Mouse (Mus musculus) CH12.LX (cell line): ENCODE measurements around the gene Mfge8. TPM values are rescaled to one million over a fixed set of nuclear protein-coding genes. Genes with fewer than 3 reads are reported as not detected.

Experiments
- DNase-seq: peaks from one replicate; pipeline ENCODE4 v3.0.0-alpha.2; 2013; ENCODE audit errors: extremely low read depth
- H3K27ac ChIP-seq: 2 replicates; pipeline ENCODE4 v1.5.1; 2012; ENCODE audit warnings: low read depth, mild to moderate bottlenecking, control low read depth, moderate library complexity; ENCODE audit not compliant: insufficient read depth
- H3K27me3 ChIP-seq: replicated peaks from 2 replicates; pipeline ENCODE3; 2012; ENCODE audit warnings: inconsistent platforms
- H3K36me3 ChIP-seq, 2 experiments: replicated peaks in 1 of 2; 2 replicates each; pipeline versions ENCODE3 to v1.6.1; 2012; ENCODE audit warnings: inconsistent platforms in 1 of 2, low read length in 1 of 2, mild to moderate bottlenecking in 1 of 2, mixed read lengths in 1 of 2, moderate library complexity in 1 of 2; ENCODE audit not compliant: control insufficient read depth in 1 of 2, insufficient read depth in 1 of 2
- H3K4me1 ChIP-seq, 2 experiments: 2 replicates each; pipeline ENCODE4 v1.6.1; 2012; ENCODE audit warnings: inconsistent platforms in 1 of 2, moderate library complexity in 1 of 2; ENCODE audit not compliant: insufficient read depth in 2 of 2, control insufficient read depth in 1 of 2
- H3K4me2 ChIP-seq: 2 replicates; pipeline ENCODE4 v1.6.1; 2012; ENCODE audit warnings: low read depth, mild to moderate bottlenecking, control low read depth; ENCODE audit not compliant: poor library complexity, insufficient read depth, severe bottlenecking
- H3K4me3 ChIP-seq, 3 experiments: fragments of 150-350 bp in 1 of 3; sonication (generic) in 1 of 3; replicated peaks in 1 of 3; 2 replicates each; pipeline versions ENCODE3 to v1.5.1; 2011 to 2012; ENCODE audit warnings: low read depth in 2 of 3, low read length in 2 of 3, mild to moderate bottlenecking in 2 of 3, moderate library complexity in 2 of 3, control low read depth in 1 of 3, improper control_type of control experiment in 1 of 3, inconsistent platforms in 1 of 3, mixed read lengths in 1 of 3; ENCODE audit not compliant: poor library complexity in 1 of 3
- H3K79me2 ChIP-seq: replicated peaks from 2 replicates; pipeline ENCODE4 v1.6.1; 2012; ENCODE audit warnings: mild to moderate bottlenecking, moderate library complexity; ENCODE audit not compliant: control insufficient read depth, poor library complexity, insufficient read depth, severe bottlenecking; ENCODE audit errors: extremely low read depth
- H3K9ac ChIP-seq: 2 replicates; pipeline ENCODE4 v1.6.1; 2012; ENCODE audit warnings: low read depth, mild to moderate bottlenecking, control low read depth, moderate library complexity; ENCODE audit not compliant: insufficient read depth
- H3K9me3 ChIP-seq: replicated peaks from 2 replicates; pipeline ENCODE3; 2012; ENCODE audit warnings: low read length, inconsistent platforms, mixed read lengths
- BHLHE40 ChIP-seq: IDR thresholded peaks from 2 replicates; pipeline ENCODE4 v1.6.1; 2011; ENCODE audit warnings: mild to moderate bottlenecking, low read depth, low read length, improper control_type of control experiment
- CHD1 ChIP-seq: IDR thresholded peaks from 2 replicates; pipeline ENCODE4 v1.6.1; 2012; ENCODE audit warnings: low read depth, low read length, improper control_type of control experiment, inconsistent platforms
- CHD2 ChIP-seq: IDR thresholded peaks from 2 replicates; pipeline ENCODE4 v1.6.1; 2011; ENCODE audit warnings: low read length, improper control_type of control experiment
- CTCF ChIP-seq, 2 experiments: IDR thresholded peaks in 1 of 2; conservative IDR thresholded peaks in 1 of 2; 2 replicates each; pipeline ENCODE4 v1.5.1; 2011 to 2012; ENCODE audit warnings: low read depth in 2 of 2, low read length in 2 of 2, improper control_type of control experiment in 1 of 2, inconsistent platforms in 1 of 2, mild to moderate bottlenecking in 1 of 2, moderate library complexity in 1 of 2
- EP300 ChIP-seq: IDR thresholded peaks from 2 replicates; pipeline ENCODE4 v1.6.1; 2011; ENCODE audit warnings: low read length, improper control_type of control experiment
- GABPA ChIP-seq: IDR thresholded peaks from 2 replicates; pipeline ENCODE4 v1.6.1; 2012; ENCODE audit warnings: low read depth, low read length, improper control_type of control experiment, inconsistent platforms; ENCODE audit not compliant: insufficient replicate concordance
- IRF4 ChIP-seq: IDR thresholded peaks from 2 replicates; pipeline ENCODE4 v1.6.1; 2014; ENCODE audit warnings: low read depth, mild to moderate bottlenecking, inconsistent platforms, low read length, improper control_type of control experiment
- JUND ChIP-seq: conservative IDR thresholded peaks from 2 replicates; pipeline ENCODE4 v1.6.1; 2011; ENCODE audit warnings: low read depth, low read length, improper control_type of control experiment
- KAT2A ChIP-seq: IDR thresholded peaks from 2 replicates; pipeline ENCODE4 v1.6.1; 2012; ENCODE audit warnings: low read length, improper control_type of control experiment, inconsistent platforms; ENCODE audit not compliant: insufficient replicate concordance
- MAFK ChIP-seq: IDR thresholded peaks from 2 replicates; pipeline ENCODE4 v1.6.1; 2011; ENCODE audit warnings: low read length, improper control_type of control experiment; ENCODE audit not compliant: insufficient replicate concordance
- MXI1 ChIP-seq: IDR thresholded peaks from 2 replicates; pipeline ENCODE4 v1.6.1; 2011; ENCODE audit warnings: mild to moderate bottlenecking, low read depth, low read length, improper control_type of control experiment
- PAX5 ChIP-seq: IDR thresholded peaks from 2 replicates; pipeline ENCODE4 v1.6.1; 2012; ENCODE audit warnings: low read length, inconsistent platforms, mixed read lengths
- POLR2A ChIP-seq: IDR thresholded peaks from 2 replicates; pipeline ENCODE4 v1.6.1; 2011; ENCODE audit warnings: low read depth, mild to moderate bottlenecking, improper control_type of control experiment, low read length
- POLR2AphosphoS2 ChIP-seq: IDR thresholded peaks from 2 replicates; pipeline ENCODE4 v1.6.1; 2011; ENCODE audit warnings: low read depth, low read length, improper control_type of control experiment
- RAD21 ChIP-seq: IDR thresholded peaks from 2 replicates; pipeline ENCODE4 v1.6.1; 2011; ENCODE audit warnings: low read depth, mild to moderate bottlenecking, low read length, improper control_type of control experiment, moderate library complexity
- SIN3A ChIP-seq: IDR thresholded peaks from 2 replicates; pipeline ENCODE4 v1.6.1; 2012; ENCODE audit warnings: low read length, improper control_type of control experiment, inconsistent platforms
- SMC3 ChIP-seq: IDR thresholded peaks from 2 replicates; pipeline ENCODE4 v1.6.1; 2011; ENCODE audit warnings: low read depth, low read length, improper control_type of control experiment
- TBP ChIP-seq: conservative IDR thresholded peaks from 2 replicates; pipeline ENCODE4 v1.6.1; 2011; ENCODE audit warnings: low read depth, low read length, improper control_type of control experiment
- TCF12 ChIP-seq: IDR thresholded peaks from 2 replicates; pipeline ENCODE4 v1.6.1; 2014; ENCODE audit warnings: low read depth, mild to moderate bottlenecking, inconsistent platforms, low read length, improper control_type of control experiment
- UBTF ChIP-seq: IDR thresholded peaks from 2 replicates; pipeline ENCODE4 v1.6.1; 2012; ENCODE audit warnings: low read depth, mild to moderate bottlenecking, inconsistent platforms, low read length, improper control_type of control experiment, moderate library complexity
- USF1 ChIP-seq: IDR thresholded peaks from 2 replicates; pipeline ENCODE4 v1.6.1; 2014; ENCODE audit warnings: low read depth, mild to moderate bottlenecking, inconsistent platforms, low read length, improper control_type of control experiment
- ZC3H11A ChIP-seq: IDR thresholded peaks from 2 replicates; pipeline ENCODE4 v1.6.1; 2012; ENCODE audit warnings: low read depth, mild to moderate bottlenecking, inconsistent platforms, low read length, improper control_type of control experiment
- ZMIZ1 ChIP-seq: IDR thresholded peaks from 2 replicates; pipeline ENCODE4 v1.6.1; 2012; ENCODE audit warnings: low read depth, mild to moderate bottlenecking, inconsistent platforms, low read length, improper control_type of control experiment
- ZNF384 ChIP-seq: IDR thresholded peaks from 2 replicates; pipeline ENCODE4 v1.6.1; 2012; ENCODE audit warnings: low read depth, low read length, improper control_type of control experiment, inconsistent platforms
- dilution Hi-C: fragments of 300-500 bp; cut with MboI; formaldehyde crosslinking; loops from 2 replicates; pipeline ENCODE4 v1.14.3; 2020; ENCODE audit warnings: low sequenced_read_pairs; ENCODE audit not compliant: extremely low pct_unique_long_range_greater_than_20kb, extremely low pct_ligation_motif_present
- in situ Hi-C: fragments of 300-500 bp; cut with MboI; formaldehyde crosslinking; loops from 3 replicates; pipeline ENCODE4 v1.14.3; 2019; ENCODE audit warnings: low sequenced_read_pairs, low pct_ligation_motif_present, low pct_unique_long_range_greater_than_20kb, mixed read lengths
- polyA plus RNA-seq: library from polyadenylated mRNA; unstranded; fragments of >175 nt; gene quantifications from 2 replicates; pipeline ENCODE4 v1.2.1, GENCODE M21; 2012; ENCODE audit warnings: low read depth; ENCODE audit not compliant: insufficient read length
- total RNA-seq, 2 experiments: library from RNA; depleted of rRNA; stranded (reverse); fragments of 300-350 nt in 1 of 2; fragments of >200 nt in 1 of 2; gene quantifications; 2 replicates each; pipeline ENCODE4 v1.2.3; 2012 to 2014

The Mfge8 gene
- total and polyA plus RNA-seq, 3 experiments = 13.0 to 24.5 (median 13.2) TPM

DNA sequence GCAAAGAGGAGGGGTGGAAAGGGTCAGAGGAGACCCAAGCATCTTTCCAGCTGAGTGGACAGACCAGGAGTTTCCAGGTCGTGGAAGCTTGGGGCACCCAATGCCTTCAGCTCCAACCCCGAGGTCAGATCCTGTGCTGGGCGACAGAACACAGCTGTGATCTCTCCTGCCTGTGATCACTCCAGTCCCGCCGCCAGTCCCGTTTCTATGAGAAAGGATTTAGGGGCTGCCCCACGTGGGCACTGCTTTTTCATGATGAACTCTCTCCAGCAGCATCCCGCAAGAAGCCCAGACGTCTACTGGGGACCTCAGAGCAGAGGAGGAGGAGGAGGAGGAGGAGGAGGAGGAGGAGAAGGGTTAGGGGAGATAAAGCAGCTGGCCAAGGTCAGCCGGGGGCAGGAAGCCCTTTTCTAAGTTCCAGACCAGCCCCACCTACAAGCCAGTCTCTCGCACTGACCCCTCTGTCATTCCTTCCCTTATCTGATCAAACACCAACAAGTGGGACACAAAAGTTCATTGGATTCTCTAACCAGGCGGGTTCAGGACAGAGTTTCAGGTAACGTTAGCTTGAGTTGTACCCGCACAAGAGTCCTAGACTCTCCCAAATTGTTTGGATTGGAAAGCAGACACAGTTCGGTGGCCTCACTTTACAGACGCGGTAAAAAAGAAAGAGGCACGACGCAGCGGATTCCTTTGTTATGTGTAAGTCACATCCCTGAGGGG, 768 bp downstream of the Mfge8 start:
- Histone ChIP-seq H3K4me1 (peaks cover 0 to 20% of the 10 kb centered on the region in 2 experiments; a peak in 2 of 4 replicates), H3K9me3 (no peaks in the 10 kb centered on the region), H3K4me2 (peak overlapping the region; percentile 92), H3K4me3 (peak overlapping the region; percentile 58 to 90 (median 71)), H3K27ac (no peak overlapping the region), H3K27me3 (peaks cover 5% of the 10 kb centered on the region), H3K36me3 (peaks cover 0 to 19% of the 10 kb centered on the region in 2 experiments), H3K79me2 (no peaks in the 10 kb centered on the region), H3K9ac (peak overlapping the region; percentile 33)
- dilution Hi-C loops = no loop called here
- TF ChIP-seq CHD2 (no peak), POLR2A (no peak), USF1 (no peak), EP300 (no peak), KAT2A (no peak), CTCF (conservative IDR thresholded peaks at IDR 0.05 in 1 of 2, IDR thresholded peaks at IDR 0.05 in 1 of 2; ENCODE audit: low read depth in 2 of 2, low read length in 2 of 2) (no peak), ZNF384 (no peak), ZC3H11A (no peak), UBTF (no peak), RAD21 (no peak), TBP (no peak), GABPA (no peak), TCF12 (no peak), IRF4 (no peak), CHD1 (no peak), MAFK (no peak)
- DNase-seq = no peak
- in situ Hi-C loops = no loop called here

DNA sequence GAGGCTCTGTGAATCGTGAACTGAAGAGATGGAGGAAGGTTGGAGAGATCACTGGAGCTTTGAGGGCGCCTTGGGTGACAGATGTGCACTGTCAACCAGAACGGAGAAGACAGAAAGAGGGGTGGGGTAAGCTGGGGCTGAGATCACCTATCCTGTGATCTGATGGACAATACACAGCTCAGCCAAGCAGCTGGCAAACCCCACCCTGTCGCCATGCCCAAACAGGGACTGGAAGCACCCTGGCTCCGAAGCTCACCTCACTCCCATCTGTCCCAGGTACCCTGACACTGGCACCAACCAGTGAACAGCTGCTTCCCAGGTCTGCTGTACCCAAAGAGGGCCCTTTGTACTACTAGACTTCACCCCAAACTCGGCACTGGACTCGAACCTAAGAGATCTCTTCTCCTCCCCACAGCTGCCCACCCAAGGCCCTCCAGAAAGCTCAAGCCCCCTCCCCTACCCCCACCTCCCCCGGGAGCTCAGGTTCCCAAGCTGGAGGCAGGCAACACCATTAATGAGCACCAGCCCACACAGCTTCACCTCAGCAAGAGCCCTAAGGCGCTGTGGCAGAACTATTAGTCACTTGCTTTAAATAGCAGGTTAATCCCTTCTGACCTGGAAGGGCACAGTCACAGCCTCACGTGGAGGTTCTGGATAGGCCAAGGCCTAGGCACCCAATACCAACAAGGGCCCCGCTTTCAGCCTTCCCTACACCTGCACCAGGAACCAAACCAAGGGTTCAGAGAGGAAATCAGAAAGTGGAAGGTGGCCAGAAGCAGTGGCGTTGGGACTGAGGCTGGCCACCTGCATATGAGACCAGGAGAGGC, 1.6 kb downstream of the Mfge8 start:
- H3K27ac ChIP-seq = no peak overlapping the region
- in situ Hi-C loops = no loop called here
- no peak overlapping the region for H3K9ac ChIP-seq
- H3K27me3 ChIP-seq = peaks cover 3% of the 10 kb centered on the region
- H3K79me2 ChIP-seq = no peaks in the 10 kb centered on the region
- no peak overlapping the region for H3K4me3 ChIP-seq
- no peak for DNase-seq
- H3K4me2 ChIP-seq = 0 out of 2 replicates have a peak overlapping the region, but pooled peaks have one; percentile 92
- dilution Hi-C loops = no loop called here
- peaks cover 0 to 28% of the 10 kb centered on the region in 2 experiments for H3K36me3 ChIP-seq
- peaks cover 0 to 20% of the 10 kb centered on the region in 2 experiments; a peak in 2 of 4 replicates for H3K4me1 ChIP-seq
- no peak for TF ChIP-seq UBTF
- no peak for TF ChIP-seq MXI1
- TF ChIP-seq JUND = no peak
- no peak for TF ChIP-seq SMC3
- no peak for TF ChIP-seq CHD2
- TF ChIP-seq ZMIZ1 = no peak
- no peak for TF ChIP-seq PAX5
- no peak for TF ChIP-seq IRF4
- TF ChIP-seq POLR2AphosphoS2 = no peak
- no peak for TF ChIP-seq BHLHE40
- no peak for TF ChIP-seq TBP
- TF ChIP-seq SIN3A = no peak
- no peak for TF ChIP-seq USF1
- H3K9me3 ChIP-seq = no peaks in the 10 kb centered on the region
